Mouse (Mus musculus): ENCODE results near the gene Rad51b.

Gene Rad51b

DNA sequence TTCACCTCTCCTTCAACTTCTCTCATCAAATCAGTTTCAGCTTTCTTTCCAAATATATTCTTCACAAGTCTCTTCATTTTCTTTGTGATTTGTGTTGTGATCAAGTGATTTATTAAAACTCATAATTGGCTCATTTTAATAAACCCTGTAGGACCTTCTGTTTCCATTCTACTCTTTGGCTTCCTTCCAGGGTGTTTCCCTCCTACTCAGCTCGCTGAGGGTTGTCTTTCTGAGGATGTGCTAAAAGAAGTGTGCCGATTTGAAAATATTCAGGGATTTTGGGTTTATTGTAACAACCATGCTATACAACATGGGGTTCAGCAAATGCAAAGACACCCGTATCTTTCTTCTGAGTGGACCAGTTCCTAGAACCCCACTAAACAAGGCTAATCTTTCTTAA lies 361.8 kb downstream of the Rad51b start:
- TF ChIP-seq NANOG (IDR thresholded peaks at IDR 0.05; ENCODE audit: borderline replicate concordance, low read length) (no peak), POU5F1 (IDR thresholded peaks at IDR 0.05; ENCODE audit: borderline replicate concordance, low read length) (no peak), CTCF (conservative IDR thresholded peaks at IDR 0.05; ENCODE audit: low read length) (no peak)
- no peaks in the 10 kb centered on the region for H3K36me3 ChIP-seq (ENCODE audit: insufficient read depth, low read length)
- peaks cover 25% of the 10 kb centered on the region for H3K4me1 ChIP-seq (replicated peaks; ENCODE audit: low read depth, low read length)

DNA sequence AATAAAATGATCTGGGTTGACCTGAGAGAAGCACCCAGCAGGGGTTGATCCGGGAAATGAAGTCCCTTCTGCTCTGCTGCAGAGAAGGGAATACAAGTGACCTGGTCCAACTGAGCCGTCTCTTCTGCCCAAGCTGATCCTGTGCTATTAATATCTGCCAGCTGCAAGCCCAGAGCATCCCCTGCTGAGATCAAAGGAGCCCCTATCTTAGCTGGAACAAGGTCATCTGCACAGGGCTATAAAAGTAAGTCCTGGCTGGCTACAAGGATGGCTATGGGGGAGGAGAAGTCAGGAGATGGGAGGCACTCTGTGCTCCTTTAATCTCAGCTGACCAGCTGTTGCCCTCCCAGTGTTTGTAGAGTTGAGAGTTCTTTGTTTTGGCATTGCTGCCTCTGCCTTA lies 364.2 kb downstream of the Rad51b start:
- TF ChIP-seq CTCF (conservative IDR thresholded peaks at IDR 0.05; ENCODE audit: low read length) (no peak), POU5F1 (IDR thresholded peaks at IDR 0.05; ENCODE audit: borderline replicate concordance, low read length) (no peak), NANOG (IDR thresholded peaks at IDR 0.05; ENCODE audit: borderline replicate concordance, low read length) (no peak)
- no peaks in the 10 kb centered on the region for H3K27me3 ChIP-seq (ENCODE audit: insufficient read depth, low read length)

More for the DNA sequence above, 361.8 kb downstream of the Rad51b start:
- H3K4me3 ChIP-seq (replicated peaks; ENCODE audit: low read length), result no peak overlapping the region
- H3K27me3 ChIP-seq (ENCODE audit: insufficient read depth, low read length), result no peaks in the 10 kb centered on the region
- H3K9me3 ChIP-seq (ENCODE audit: low read length), result no peaks in the 10 kb centered on the region

DNA sequence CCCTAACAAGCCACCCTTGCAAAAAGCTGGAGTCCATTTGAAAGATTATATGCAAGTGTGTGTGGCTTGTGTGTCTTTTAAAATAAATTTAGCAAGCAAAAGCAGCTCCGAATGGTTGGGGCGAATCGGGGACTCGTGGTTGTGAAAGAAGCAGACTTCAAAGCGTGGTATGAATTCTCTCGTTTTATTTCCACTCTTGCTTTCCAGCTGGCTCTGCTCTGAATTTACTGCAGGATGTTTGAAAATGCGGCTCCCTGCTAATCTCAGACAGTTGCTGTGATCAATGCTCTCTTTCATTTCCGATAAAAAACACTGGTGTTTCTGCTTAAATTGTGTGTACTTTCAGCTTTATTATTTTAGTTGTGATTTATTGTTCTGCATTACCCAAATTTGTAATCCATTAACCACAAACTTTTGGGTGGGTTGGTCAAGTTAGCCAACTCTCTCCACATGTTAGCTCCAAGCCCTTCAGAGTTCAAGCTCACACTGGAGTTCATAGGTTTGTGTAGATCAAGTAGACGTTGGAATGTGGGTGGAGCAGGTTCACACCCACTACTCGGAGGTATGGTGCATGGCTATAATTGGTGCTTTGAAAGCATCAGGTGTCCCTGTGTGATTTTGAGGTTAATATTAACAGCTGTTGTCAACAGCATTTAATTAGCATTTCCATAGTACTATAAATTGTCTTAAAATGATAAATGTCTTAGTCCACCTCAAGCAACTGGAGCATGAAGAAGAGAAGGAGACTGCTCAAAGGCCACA lies 366.2 kb downstream of the Rad51b start:
- H3K36me3 ChIP-seq (ENCODE audit: insufficient read depth, low read length), result no peaks in the 10 kb centered on the region
- no peaks in the 10 kb centered on the region for H3K27me3 ChIP-seq (ENCODE audit: insufficient read depth, low read length)
- TF ChIP-seq NANOG (IDR thresholded peaks at IDR 0.05; ENCODE audit: borderline replicate concordance, low read length) (no peak), POU5F1 (IDR thresholded peaks at IDR 0.05; ENCODE audit: borderline replicate concordance, low read length) (no peak), CTCF (conservative IDR thresholded peaks at IDR 0.05; ENCODE audit: low read length) (no peak)
- peaks cover 29% of the 10 kb centered on the region for H3K4me1 ChIP-seq (replicated peaks; ENCODE audit: low read depth, low read length)
- H3K9me3 ChIP-seq (ENCODE audit: low read length), result no peaks in the 10 kb centered on the region
- no peak overlapping the region for H3K4me3 ChIP-seq (replicated peaks; ENCODE audit: low read length)

More for the DNA sequence above, 364.2 kb downstream of the Rad51b start:
- no peak overlapping the region for H3K4me3 ChIP-seq (replicated peaks; ENCODE audit: low read length)
- no peaks in the 10 kb centered on the region for H3K9me3 ChIP-seq (ENCODE audit: low read length)
- no peaks in the 10 kb centered on the region for H3K36me3 ChIP-seq (ENCODE audit: insufficient read depth, low read length)
- peaks cover 29% of the 10 kb centered on the region for H3K4me1 ChIP-seq (replicated peaks; ENCODE audit: low read depth, low read length)

DNA sequence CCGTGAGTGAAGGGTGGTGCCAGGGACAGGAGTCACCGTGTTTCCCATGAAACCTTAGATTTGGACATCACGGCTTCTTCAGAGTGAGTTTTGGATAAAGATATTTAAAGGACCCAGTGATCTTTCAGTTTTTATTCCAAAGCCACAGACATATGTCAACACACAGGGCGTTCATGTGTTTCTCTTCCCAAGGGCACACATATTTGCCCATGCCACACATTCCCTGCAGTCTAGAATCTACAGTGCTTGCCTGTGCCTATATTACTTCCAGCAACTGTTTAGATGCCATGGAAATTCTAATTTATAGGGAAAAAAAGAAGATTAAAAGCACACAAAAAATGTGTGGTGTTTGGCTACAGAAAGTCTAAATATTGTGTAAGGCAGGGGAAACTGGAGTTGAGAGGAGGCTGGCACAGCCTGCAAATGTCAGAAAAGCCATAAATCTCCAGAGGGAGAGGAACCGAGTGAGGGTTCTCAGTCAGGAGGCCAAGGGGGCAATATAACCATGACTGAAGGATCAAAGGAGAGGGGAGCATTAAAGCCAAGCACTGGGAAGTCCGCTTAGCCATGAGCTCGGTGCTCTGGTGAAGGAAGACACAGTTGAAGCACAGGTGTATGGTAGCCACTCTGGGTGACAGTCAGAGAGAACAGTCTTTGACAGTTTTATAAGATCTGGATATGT lies 367.0 kb downstream of the Rad51b start:
- H3K9me3 ChIP-seq (ENCODE audit: low read length), result no peaks in the 10 kb centered on the region
- H3K4me3 ChIP-seq (replicated peaks; ENCODE audit: low read length), result no peak overlapping the region
- H3K4me1 ChIP-seq (replicated peaks; ENCODE audit: low read depth, low read length), result peaks cover 29% of the 10 kb centered on the region
- no peaks in the 10 kb centered on the region for H3K36me3 ChIP-seq (ENCODE audit: insufficient read depth, low read length)
- H3K27me3 ChIP-seq (ENCODE audit: insufficient read depth, low read length), result no peaks in the 10 kb centered on the region
- TF ChIP-seq CTCF (conservative IDR thresholded peaks at IDR 0.05; ENCODE audit: low read length) (no peak), POU5F1 (IDR thresholded peaks at IDR 0.05; ENCODE audit: borderline replicate concordance, low read length) (no peak), NANOG (IDR thresholded peaks at IDR 0.05; ENCODE audit: borderline replicate concordance, low read length) (no peak)

DNA sequence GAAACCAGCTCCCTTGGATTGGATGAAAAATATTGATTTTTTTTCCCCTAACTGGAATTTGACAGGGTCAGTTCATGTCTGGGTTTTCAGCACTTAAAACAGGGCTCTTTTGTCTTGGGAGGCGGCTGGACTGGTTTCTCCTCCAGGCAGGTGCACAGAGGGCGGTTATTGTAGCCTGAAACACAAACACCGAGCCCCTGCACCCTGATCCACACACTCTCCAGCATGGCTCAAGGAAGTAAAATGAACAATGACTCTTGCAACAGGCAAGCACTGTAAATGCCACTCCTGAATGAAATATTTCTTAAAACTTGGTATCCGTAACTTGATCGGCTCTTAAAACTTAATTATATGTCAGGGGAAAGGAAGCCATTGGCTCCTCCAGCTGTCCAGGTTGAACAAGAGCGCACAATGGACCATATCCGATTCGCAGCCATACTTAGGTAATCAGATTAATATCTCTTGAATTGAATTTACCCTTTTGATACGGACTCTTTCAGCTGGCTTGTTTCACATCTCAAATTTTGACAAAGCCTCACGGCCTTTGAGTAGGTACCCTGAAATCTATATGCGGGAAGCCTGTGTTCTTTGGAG lies 377.9 kb downstream of the Rad51b start:
- Histone ChIP-seq H3K4me1 (replicated peaks; ENCODE audit: low read depth, low read length) (peaks cover 9% of the 10 kb centered on the region; the same call in 1 of the 2 replicates), H3K36me3 (ENCODE audit: insufficient read depth, low read length) (no peaks in the 10 kb centered on the region), H3K9me3 (ENCODE audit: low read length) (no peaks in the 10 kb centered on the region), H3K4me3 (replicated peaks; ENCODE audit: low read length) (no peak overlapping the region), H3K27me3 (ENCODE audit: insufficient read depth, low read length) (no peaks in the 10 kb centered on the region)
- TF ChIP-seq CTCF (conservative IDR thresholded peaks at IDR 0.05; ENCODE audit: low read length), result no peak
- TF ChIP-seq POU5F1 (IDR thresholded peaks at IDR 0.05; ENCODE audit: borderline replicate concordance, low read length), result no peak
- no peak for TF ChIP-seq NANOG (IDR thresholded peaks at IDR 0.05; ENCODE audit: borderline replicate concordance, low read length)

DNA sequence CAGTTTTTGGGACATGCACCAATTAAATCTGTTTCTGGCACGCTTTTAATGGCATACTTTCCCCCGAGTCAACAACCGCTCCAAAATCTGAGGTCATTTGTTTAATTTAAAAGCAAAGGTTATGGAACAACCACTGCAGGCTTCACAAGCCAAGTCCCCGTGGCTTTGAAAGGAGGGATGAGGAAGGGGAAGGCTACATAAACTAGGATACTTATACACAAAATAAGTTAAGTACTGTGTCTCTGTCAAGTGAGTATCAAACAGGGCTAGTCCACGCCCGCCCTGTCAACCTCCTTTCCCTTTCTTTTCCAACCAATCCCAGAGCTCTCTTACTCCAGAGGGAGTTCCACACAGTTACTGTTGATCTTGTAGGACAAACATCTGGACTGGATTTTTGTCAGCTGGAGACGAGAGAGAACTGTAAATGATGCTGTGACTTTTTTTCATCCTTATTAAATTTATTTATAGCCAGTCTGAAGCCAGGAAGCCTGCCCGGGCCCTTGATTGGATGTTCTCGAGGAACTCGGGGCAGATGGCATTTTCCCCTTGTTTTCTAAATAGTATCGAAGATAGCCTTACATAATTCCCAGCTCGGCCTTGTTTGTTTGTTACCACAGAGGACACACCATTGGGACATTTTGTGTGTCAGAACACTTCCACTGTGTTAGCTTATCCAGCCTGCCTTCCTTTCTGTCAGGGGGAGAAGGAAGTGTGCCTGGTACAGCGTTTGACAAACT lies 378.5 kb downstream of the Rad51b start:
- TF ChIP-seq POU5F1 (IDR thresholded peaks at IDR 0.05; ENCODE audit: borderline replicate concordance, low read length) (no peak), CTCF (conservative IDR thresholded peaks at IDR 0.05; ENCODE audit: low read length) (no peak), NANOG (IDR thresholded peaks at IDR 0.05; ENCODE audit: borderline replicate concordance, low read length) (no peak)
- peaks cover 15% of the 10 kb centered on the region for H3K4me1 ChIP-seq (replicated peaks; ENCODE audit: low read depth, low read length)
- H3K36me3 ChIP-seq (ENCODE audit: insufficient read depth, low read length), result no peaks in the 10 kb centered on the region
- H3K27me3 ChIP-seq (ENCODE audit: insufficient read depth, low read length), result no peaks in the 10 kb centered on the region
- no peaks in the 10 kb centered on the region for H3K9me3 ChIP-seq (ENCODE audit: low read length)
- no peak overlapping the region for H3K4me3 ChIP-seq (replicated peaks; ENCODE audit: low read length)

DNA sequence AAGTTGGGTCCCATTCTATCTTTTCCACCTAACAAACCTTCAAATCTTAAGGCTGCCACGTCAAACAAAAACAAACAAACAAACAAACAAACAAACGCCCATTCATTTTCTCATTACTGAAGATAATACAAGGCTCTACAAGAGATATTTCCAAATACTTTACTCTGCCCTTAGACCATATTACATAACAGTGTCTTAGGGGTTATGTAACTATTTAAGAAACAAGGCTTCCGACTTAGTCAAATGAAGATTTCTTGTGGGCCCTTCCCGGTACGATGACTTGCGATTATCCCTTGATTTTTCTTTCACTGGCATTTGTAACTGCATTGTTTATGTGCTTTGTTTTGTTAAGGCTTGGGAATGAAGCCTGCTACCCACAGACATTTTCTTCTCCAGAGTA lies 379.2 kb downstream of the Rad51b start:
- no peaks in the 10 kb centered on the region for H3K27me3 ChIP-seq (ENCODE audit: insufficient read depth, low read length)
- H3K4me3 ChIP-seq (replicated peaks; ENCODE audit: low read length), result no peak overlapping the region
- H3K36me3 ChIP-seq (ENCODE audit: insufficient read depth, low read length), result no peaks in the 10 kb centered on the region
- TF ChIP-seq CTCF (conservative IDR thresholded peaks at IDR 0.05; ENCODE audit: low read length) (no peak), NANOG (IDR thresholded peaks at IDR 0.05; ENCODE audit: borderline replicate concordance, low read length) (no peak), POU5F1 (IDR thresholded peaks at IDR 0.05; ENCODE audit: borderline replicate concordance, low read length) (no peak)
- no peaks in the 10 kb centered on the region for H3K9me3 ChIP-seq (ENCODE audit: low read length)
- H3K4me1 ChIP-seq (replicated peaks; ENCODE audit: low read depth, low read length), result peaks cover 22% of the 10 kb centered on the region

DNA sequence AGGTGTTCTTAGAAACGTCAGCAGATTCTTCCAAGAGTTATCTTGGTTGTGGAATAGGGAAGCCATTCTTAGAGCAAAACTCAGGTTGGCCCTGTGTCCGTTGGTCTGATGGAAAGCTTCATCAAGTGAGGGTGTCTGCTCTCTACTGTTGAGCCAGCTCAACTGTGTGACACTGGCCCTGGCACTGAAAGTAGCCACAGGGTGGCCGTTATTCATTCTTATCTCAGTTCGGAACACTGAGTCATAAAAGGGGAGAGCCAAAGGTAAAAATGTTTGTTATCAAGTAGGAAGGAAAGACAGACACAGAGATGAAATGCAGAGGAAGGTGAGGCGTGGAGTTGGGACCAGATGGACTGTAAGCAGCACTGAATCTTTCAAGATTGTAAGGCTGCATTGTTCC lies 379.8 kb downstream of the Rad51b start:
- Histone ChIP-seq H3K36me3 (ENCODE audit: insufficient read depth, low read length) (no peaks in the 10 kb centered on the region), H3K4me3 (replicated peaks; ENCODE audit: low read length) (no peak overlapping the region), H3K4me1 (replicated peaks; ENCODE audit: low read depth, low read length) (peaks cover 27% of the 10 kb centered on the region), H3K27me3 (ENCODE audit: insufficient read depth, low read length) (no peaks in the 10 kb centered on the region), H3K9me3 (ENCODE audit: low read length) (no peaks in the 10 kb centered on the region)
- TF ChIP-seq CTCF (conservative IDR thresholded peaks at IDR 0.05; ENCODE audit: low read length) (no peak), NANOG (IDR thresholded peaks at IDR 0.05; ENCODE audit: borderline replicate concordance, low read length) (no peak), POU5F1 (IDR thresholded peaks at IDR 0.05; ENCODE audit: borderline replicate concordance, low read length) (no peak)

Measured in E14TG2a.4 (cell line).